Mouse (Mus musculus): ENCODE data around the gene Bean1. TPM values are rescaled to one million over a fixed set of nuclear protein-coding genes. Genes with fewer than 3 reads are reported as not detected.

Bean1 gene
- not detected for total RNA-seq (2023)

DNA sequence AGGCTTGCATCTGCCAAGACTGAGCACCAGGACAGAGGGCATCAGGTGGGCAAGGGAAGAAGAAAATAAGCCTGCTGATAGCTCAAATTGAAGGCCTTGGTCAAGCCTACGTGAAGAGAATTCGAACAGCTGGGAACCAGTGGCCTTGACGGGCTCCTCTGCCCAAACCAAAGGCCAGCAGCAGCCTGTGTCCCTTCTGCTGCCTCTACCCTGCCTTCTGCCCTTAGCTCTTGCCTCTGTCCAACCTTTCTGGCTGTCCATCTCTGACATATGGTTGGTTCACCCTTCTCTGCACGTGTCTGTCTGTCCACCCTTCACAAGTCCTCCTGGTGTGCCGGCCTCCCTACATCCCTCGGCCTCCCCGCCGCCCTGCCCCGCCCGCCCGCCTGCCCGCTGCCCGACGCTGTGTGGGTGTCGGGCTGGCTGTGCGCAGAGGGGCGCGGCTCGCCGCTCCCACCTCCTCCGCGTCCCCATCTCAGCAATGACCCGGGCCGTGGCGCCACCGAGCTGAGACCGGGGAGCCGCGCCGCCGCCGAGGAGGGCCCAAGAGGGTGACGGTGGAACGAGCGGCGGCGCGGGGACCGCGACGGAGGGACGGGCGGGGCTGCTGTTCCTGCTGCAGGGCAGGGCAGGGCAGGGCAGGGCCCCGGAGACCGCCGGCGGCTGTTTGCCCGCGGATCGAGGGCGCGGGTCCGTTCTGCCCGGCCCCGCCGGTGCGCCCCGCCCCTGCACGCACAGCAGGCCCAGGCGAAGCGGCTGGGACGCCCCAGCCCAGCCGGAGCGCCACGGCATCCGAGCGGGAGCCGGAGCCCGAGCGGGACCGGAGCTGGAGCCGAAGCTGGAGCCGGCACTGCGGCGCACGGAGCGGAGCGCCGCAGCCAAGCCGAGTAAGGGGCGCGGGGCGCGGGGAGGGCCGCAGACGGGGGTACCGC lies at the start of gene Bean1:
TSS of gene Bean1 (plus strand) at position 325 of the 932 bp plus-strand sequence.

DNA sequence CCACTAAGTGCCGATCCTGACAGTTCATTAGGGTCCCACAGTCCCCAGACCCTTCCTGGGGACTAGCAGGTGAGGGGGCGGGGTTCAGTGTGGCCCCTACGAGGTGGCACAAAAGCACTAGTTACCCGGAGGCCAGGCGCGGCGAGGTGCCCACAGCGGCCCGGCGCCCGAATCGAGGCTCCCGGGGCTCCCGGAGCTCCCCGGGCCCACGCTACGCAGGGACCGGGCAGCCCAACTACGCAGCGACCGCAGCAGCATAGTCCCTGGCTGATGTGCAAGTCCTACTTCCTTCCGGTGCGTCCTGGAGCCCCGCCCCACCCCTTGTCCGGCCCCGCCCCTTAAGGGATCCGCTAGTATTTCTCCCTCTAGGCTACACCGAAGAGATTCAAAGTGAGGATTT lies 78.0 kb downstream of the Bean1 start, which contains the start of gene Tk2:
TSS of gene Tk2 (minus strand) at position 283 of the 400 bp plus-strand sequence.

GRCm38 (mm10) chr8:104250439-104251367 lies 80.5 kb downstream of the Bean1 start, which contains the start of gene Cklf:
TSS of gene Cklf (plus strand) at chr8:104250861.

Other genes with a start within 250 kb of the Bean1 start
- 1 to 10 TPM in 1 of 2 experiments, under 1 TPM in 1; 0.67 to 2.9 TPM for gene Cdh5, start 68.8 kb upstream of the Bean1 start, total RNA-seq (2023)
- 10 to 100 TPM; 48.1 to 49.8 TPM for gene Tk2, start 78.1 kb downstream of the Bean1 start, total RNA-seq (2023)
- gene Cklf, start 80.4 kb downstream of the Bean1 start, total RNA-seq (2023), result 10 to 100 TPM; 52.5 to 57.1 TPM
- gene Cmtm2a, start 122.7 kb downstream of the Bean1 start, total RNA-seq (2023), result not detected
- not detected for gene Gm45711, start 139.6 kb downstream of the Bean1 start, total RNA-seq (2023)
- not detected for gene Cmtm1, start 139.7 kb downstream of the Bean1 start, total RNA-seq (2023)
- gene Gm11020, start 151.1 kb downstream of the Bean1 start, total RNA-seq (2023), result not detected
- gene Cmtm2b, start 151.8 kb downstream of the Bean1 start, total RNA-seq (2023), result not detected
- 100 to 1,000 TPM; 150 to 162 TPM for gene Cmtm3, start 169.0 kb downstream of the Bean1 start, total RNA-seq (2023)
- 1 to 10 TPM; 3.4 to 3.6 TPM for gene Cmtm4, start 225.4 kb downstream of the Bean1 start, total RNA-seq (2023)